Mouse (Mus musculus): ENCODE measurements at regions not wholly inside any gene's neighbourhood (a gene's known extent, or its start where the extent isn't known, plus 50 kb on each side); places are given as distances from the start of the nearest gene placed in this dataset.

DNA sequence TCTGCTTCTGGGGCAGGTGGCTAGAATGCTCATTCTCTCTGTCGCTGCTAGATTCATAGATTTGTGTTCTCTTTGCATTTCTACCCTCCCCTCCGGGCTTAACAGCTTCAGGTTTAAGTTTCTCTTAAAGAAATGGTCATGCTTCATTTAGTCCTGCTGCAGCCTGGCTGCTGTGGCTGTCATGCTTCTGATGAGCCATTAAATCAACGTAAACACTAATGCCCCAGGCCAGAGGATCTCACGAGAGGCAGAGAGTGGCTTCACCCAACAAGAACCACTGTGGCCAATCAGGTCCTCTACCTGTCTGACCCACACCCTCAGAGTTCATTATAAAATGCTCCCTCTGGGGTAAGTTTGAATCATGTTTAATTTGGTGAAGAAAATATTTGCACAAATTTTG, 173.0 kb upstream of the Zbtb20 start:
- DNase-seq (ENCODE audit: low spot score) = no peak
- 13% methylated on average over 4 of the region's 4 CpGs for WGBS
- H3K9ac ChIP-seq (replicated peaks; ENCODE audit: low read length) = no peak overlapping the region

DNA sequence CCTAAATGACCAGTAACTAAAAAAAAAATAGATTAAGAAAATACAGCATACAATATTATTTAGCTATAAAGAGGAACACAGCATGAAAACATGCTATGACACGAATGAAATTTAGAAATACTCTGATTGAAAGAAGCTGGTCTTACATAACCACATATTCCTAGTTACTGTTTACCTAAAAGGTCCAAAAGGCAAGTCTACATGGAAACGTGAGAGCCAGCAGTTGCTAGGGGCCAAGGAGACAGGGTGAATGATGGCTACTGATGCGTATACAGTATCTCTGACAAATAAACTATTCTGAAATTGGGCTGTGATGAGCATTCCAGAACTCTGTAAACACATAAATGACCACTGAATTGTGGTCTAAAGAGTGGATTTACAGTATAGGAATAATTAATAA, 194.5 kb upstream of the Zbtb20 start:
- H3K27ac ChIP-seq = no peak overlapping the region
- ATAC-seq (no peak), DNase-seq (ENCODE audit: low spot score) (no peak)
- no peaks in the 10 kb centered on the region for H3K27me3 ChIP-seq (ENCODE audit: insufficient read depth, low read length)
- H3K36me3 ChIP-seq (ENCODE audit: insufficient read depth, low read length) = no peaks in the 10 kb centered on the region
- no peak overlapping the region for H3K4me3 ChIP-seq (ENCODE audit: low read length)
- no peaks in the 10 kb centered on the region for H3K4me1 ChIP-seq (ENCODE audit: insufficient read depth, low read length)
- 81% methylated on average over 3 of the region's 3 CpGs for WGBS
- no peak for TF ChIP-seq CTCF (IDR thresholded peaks at IDR 0.05; ENCODE audit: low read depth)
- no peak overlapping the region for H3K9ac ChIP-seq (replicated peaks; ENCODE audit: low read length)
- H3K4me2 ChIP-seq (ENCODE audit: low read depth, low read length) = no peak overlapping the region
- no peaks in the 10 kb centered on the region for H3K9me3 ChIP-seq (ENCODE audit: low read length)

More for the DNA sequence above, 173.0 kb upstream of the Zbtb20 start:
- TF ChIP-seq CTCF (IDR thresholded peaks at IDR 0.05; ENCODE audit: low read depth) = no peak
- H3K4me1 ChIP-seq (ENCODE audit: insufficient read depth, low read length) = no peaks in the 10 kb centered on the region
- no peak overlapping the region for H3K4me3 ChIP-seq (ENCODE audit: low read length)
- H3K27ac ChIP-seq = no peak overlapping the region
- no peaks in the 10 kb centered on the region for H3K9me3 ChIP-seq (ENCODE audit: low read length)
- no peak overlapping the region for H3K4me2 ChIP-seq (ENCODE audit: low read depth, low read length)
- no peaks in the 10 kb centered on the region for H3K36me3 ChIP-seq (ENCODE audit: insufficient read depth, low read length)
- no peaks in the 10 kb centered on the region for H3K27me3 ChIP-seq (ENCODE audit: insufficient read depth, low read length)
- ATAC-seq = no peak

DNA sequence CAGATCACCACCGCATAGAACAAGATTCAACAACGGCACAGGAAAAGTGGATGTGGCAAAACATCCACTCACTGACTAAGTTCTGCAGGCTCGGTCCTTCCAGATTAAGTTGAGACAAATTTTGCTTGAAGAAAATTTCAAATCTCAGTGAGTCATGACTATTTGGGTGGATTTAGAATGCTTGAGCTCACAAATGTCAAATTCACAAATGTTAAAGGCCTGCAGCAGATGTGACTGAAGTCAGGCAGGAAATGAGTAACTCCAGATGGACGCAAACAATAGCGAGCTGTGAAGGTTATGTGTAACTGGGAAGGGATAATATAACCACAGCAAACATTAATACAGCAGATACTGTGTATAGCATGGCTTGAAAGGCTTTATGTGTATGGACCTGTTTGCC, 198.5 kb upstream of the Zbtb20 start:
- no peak for ATAC-seq
- DNase-seq (ENCODE audit: low spot score) = no peak
- Histone ChIP-seq H3K4me2 (ENCODE audit: low read depth, low read length) (no peak overlapping the region), H3K27ac (no peak overlapping the region), H3K4me3 (ENCODE audit: low read length) (no peak overlapping the region), H3K27me3 (ENCODE audit: insufficient read depth, low read length) (no peaks in the 10 kb centered on the region), H3K4me1 (ENCODE audit: insufficient read depth, low read length) (no peaks in the 10 kb centered on the region), H3K9ac (replicated peaks; ENCODE audit: low read length) (no peak overlapping the region), H3K9me3 (ENCODE audit: low read length) (no peaks in the 10 kb centered on the region), H3K36me3 (ENCODE audit: insufficient read depth, low read length) (no peaks in the 10 kb centered on the region)
- 92% methylated on average over 5 of the region's 5 CpGs for WGBS
- TF ChIP-seq CTCF (IDR thresholded peaks at IDR 0.05; ENCODE audit: low read depth) = no peak

DNA sequence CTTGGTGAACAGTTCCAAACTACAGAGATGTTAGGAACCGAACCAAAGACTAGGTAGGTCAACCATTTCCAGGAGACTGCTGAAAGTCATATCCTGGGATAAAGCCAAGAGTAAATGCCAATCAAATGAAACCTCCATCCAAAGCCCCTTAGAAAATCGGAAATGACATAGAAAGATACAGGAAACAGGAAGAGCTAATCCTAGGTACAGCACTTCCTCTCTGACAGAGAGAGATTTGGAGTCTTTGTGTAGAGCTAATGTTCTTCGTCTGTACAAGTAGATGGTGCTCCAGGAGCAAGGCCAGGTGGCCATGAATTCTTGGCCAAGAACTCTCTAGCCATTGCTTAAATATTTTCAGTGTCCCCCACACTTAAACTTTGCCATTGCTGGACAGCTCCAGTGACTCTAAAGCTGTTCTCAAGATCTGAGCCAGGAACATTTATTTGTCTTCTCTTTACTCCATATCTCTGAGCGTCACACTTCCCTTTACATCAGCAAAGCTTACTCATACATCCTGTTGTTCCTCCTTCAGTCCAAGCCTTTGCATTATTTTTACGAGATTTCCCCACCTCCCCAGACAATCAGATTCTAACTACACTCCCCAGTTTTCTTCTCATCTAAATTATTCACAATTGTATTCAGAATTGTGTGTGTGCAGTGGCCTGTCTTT, 199.1 kb upstream of the Zbtb20 start:
- no peak for ATAC-seq
- Histone ChIP-seq H3K4me3 (ENCODE audit: low read length) (no peak overlapping the region), H3K27ac (no peak overlapping the region), H3K9me3 (ENCODE audit: low read length) (no peaks in the 10 kb centered on the region), H3K4me1 (ENCODE audit: insufficient read depth, low read length) (no peaks in the 10 kb centered on the region), H3K27me3 (ENCODE audit: insufficient read depth, low read length) (no peaks in the 10 kb centered on the region), H3K4me2 (ENCODE audit: low read depth, low read length) (no peak overlapping the region), H3K9ac (replicated peaks; ENCODE audit: low read length) (no peak overlapping the region), H3K36me3 (ENCODE audit: insufficient read depth, low read length) (no peaks in the 10 kb centered on the region)
- no peak for TF ChIP-seq CTCF (IDR thresholded peaks at IDR 0.05; ENCODE audit: low read depth)
- DNase-seq (ENCODE audit: low spot score) = no peak
- 82% methylated on average over 5 of the region's 5 CpGs for WGBS

DNA sequence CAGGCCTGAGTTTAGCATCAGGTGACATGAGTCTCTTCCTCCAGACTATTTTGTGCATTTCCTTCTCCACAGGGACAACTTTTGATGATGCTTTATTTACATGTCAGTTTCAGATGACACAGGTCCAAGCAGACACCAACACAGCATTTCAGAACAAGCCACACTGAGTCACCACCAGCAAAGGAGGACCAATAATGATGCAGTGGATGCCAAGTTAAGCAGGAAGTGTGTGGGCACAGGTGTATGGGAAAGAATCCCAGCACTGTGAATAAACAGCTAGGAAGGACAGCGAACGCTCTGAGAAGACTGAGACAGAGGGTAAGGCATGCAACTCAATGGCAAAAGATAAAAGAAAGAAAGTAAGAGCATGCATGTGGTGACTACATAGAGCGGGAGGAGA, 200.7 kb upstream of the Zbtb20 start:
- no peak for TF ChIP-seq CTCF (IDR thresholded peaks at IDR 0.05; ENCODE audit: low read depth)
- WGBS = 88% methylated on average over 3 of the region's 3 CpGs

DNA sequence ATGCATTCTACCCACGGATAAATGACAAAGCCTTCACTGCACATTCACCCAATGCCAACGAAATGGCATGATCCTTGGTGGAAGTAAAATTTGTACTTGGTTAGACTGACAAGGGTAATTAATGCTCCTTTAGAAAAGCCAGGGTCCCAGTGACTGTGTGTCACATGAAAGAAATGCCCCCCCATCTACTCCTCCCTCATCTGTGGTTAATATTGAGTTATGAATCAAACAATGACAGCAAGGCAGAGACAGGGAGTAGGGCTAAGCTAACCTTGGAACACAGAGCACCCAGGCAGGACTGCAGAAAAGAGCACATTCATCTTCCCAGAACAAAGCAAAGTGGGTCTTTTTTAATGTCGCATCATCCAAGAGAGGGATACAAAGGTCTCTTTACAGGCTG, 209.1 kb upstream of the Zbtb20 start:
- no peak overlapping the region for H3K4me3 ChIP-seq (ENCODE audit: low read length)
- DNase-seq (ENCODE audit: low spot score) (no peak), ATAC-seq (no peak)
- H3K27me3 ChIP-seq (ENCODE audit: insufficient read depth, low read length) = no peaks in the 10 kb centered on the region
- no peaks in the 10 kb centered on the region for H3K36me3 ChIP-seq (ENCODE audit: insufficient read depth, low read length)
- H3K4me2 ChIP-seq (ENCODE audit: low read depth, low read length) = no peak overlapping the region
- H3K9ac ChIP-seq (replicated peaks; ENCODE audit: low read length) = no peak overlapping the region
- TF ChIP-seq CTCF (IDR thresholded peaks at IDR 0.05; ENCODE audit: low read depth) = no peak
- H3K4me1 ChIP-seq (ENCODE audit: insufficient read depth, low read length) = no peaks in the 10 kb centered on the region
- H3K27ac ChIP-seq = no peak overlapping the region
- no peaks in the 10 kb centered on the region for H3K9me3 ChIP-seq (ENCODE audit: low read length)
- 34% methylated on average over 3 of the region's 3 CpGs for WGBS

More for the DNA sequence above, 200.7 kb upstream of the Zbtb20 start:
- H3K36me3 ChIP-seq (ENCODE audit: insufficient read depth, low read length) = no peaks in the 10 kb centered on the region
- no peak for DNase-seq (ENCODE audit: low spot score)
- no peaks in the 10 kb centered on the region for H3K4me1 ChIP-seq (ENCODE audit: insufficient read depth, low read length)
- H3K9me3 ChIP-seq (ENCODE audit: low read length) = no peaks in the 10 kb centered on the region
- H3K27me3 ChIP-seq (ENCODE audit: insufficient read depth, low read length) = no peaks in the 10 kb centered on the region
- no peak overlapping the region for H3K9ac ChIP-seq (replicated peaks; ENCODE audit: low read length)
- no peak for ATAC-seq
- no peak overlapping the region for H3K27ac ChIP-seq
- H3K4me2 ChIP-seq (ENCODE audit: low read depth, low read length) = no peak overlapping the region
- H3K4me3 ChIP-seq (ENCODE audit: low read length) = no peak overlapping the region

DNA sequence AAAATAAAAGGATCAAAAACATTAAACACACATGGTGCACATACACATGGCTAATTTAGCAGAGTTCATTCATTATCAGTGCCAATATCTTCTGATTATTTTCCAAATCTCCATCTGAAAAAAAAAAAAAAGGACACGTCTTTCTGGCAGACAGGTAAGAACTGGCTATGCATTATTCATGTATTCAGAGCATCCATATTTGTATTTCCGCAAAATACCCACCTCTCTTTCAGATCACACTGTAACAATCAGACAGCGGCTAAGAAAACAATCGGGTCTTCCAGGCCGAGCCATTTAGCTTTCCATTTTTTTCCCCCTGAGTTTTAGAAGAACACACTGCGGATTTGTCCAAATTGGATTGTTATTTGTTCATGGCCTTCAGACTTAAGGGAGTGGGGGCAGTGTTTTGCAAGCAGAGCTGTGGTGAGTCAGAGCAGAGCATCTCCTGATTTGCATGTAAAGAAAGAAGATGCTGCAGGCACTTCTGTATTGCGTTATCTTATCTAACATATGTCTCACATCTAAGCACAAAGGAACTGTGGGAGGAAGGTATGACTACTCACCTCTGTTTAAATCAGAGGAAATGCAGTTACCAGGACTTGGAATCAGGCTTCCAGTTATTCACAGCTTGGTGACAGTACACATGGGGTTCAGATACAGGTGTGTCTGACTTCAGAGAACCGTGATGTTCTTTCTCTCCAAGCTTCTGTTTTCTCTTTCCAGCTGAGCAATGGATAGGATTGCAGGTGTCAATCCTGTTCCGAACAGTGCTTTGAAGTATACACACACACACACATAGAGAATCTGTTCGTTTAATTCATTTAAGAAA, 223.6 kb upstream of the Zbtb20 start:
- WGBS = 69% methylated on average over 10 of the region's 10 CpGs
- H3K36me3 ChIP-seq (ENCODE audit: insufficient read depth, low read length) = no peaks in the 10 kb centered on the region
- 0 out of 2 replicates have a peak, but pooled peaks cover 3% of the 10 kb centered on the region for H3K9me3 ChIP-seq (ENCODE audit: low read length)
- H3K27me3 ChIP-seq (ENCODE audit: insufficient read depth, low read length) = no peaks in the 10 kb centered on the region
- no peak for TF ChIP-seq CTCF (IDR thresholded peaks at IDR 0.05; ENCODE audit: low read depth)
- H3K9ac ChIP-seq (replicated peaks; ENCODE audit: low read length) = no peak overlapping the region
- no peaks in the 10 kb centered on the region for H3K4me1 ChIP-seq (ENCODE audit: insufficient read depth, low read length)
- no peak overlapping the region for H3K4me2 ChIP-seq (ENCODE audit: low read depth, low read length)
- H3K4me3 ChIP-seq (ENCODE audit: low read length) = no peak overlapping the region
- H3K27ac ChIP-seq = 0 out of 2 replicates have a peak overlapping the region, but pooled peaks have one; percentile 32
- ATAC-seq (peak; percentile 43; the same call in 1 of the 2 replicates), DNase-seq (ENCODE audit: low spot score) (peak; percentile 9)
